ENCODE assay signal across 8 mouse cellular contexts in genomic region chr2:136485815-136486619, GRCm38 (mm10). TPM values are rescaled to one million over a fixed set of nuclear protein-coding genes. Genes with fewer than 3 reads are reported as not detected.
A peak's percentile ranks its signal among the peaks of the same experiment; 100 is the strongest.
DNase-seq lines count a peak whose midpoint lies in the region; ATAC-seq and TF ChIP-seq lines count a peak whose summit lies in the region.

No protein-coding gene starts in this region.

- peak; percentile 79 for TF ChIP-seq CTCF in intestine, postnatal 0 days (IDR thresholded peaks at IDR 0.05; ENCODE audit: low read depth)

- H3K36me3 ChIP-seq in intestine, postnatal 0 days (ENCODE audit: control insufficient read depth, insufficient read depth) = no peaks in the 10 kb centered on the region
- no peaks in the 10 kb centered on the region for H3K36me3 ChIP-seq in midbrain, embryonic 11.5 days (ENCODE audit: control insufficient read depth, insufficient read depth, low read length)
- H3K36me3 ChIP-seq in stomach, embryonic 14.5 days (ENCODE audit: control insufficient read depth, insufficient read depth, low read length) = no peaks in the 10 kb centered on the region

- no peak overlapping the region for H3K27ac ChIP-seq in intestine, postnatal 0 days (ENCODE audit: low read depth, low read length)
- no peak overlapping the region for H3K27ac ChIP-seq in midbrain, embryonic 11.5 days (ENCODE audit: low read depth, low read length)
- H3K27ac ChIP-seq in stomach, embryonic 14.5 days (ENCODE audit: low read length) = peak overlapping the region; percentile 52; the same call in 1 of the 2 replicates

- H3K4me1 ChIP-seq in intestine, postnatal 0 days (replicated peaks; ENCODE audit: control insufficient read depth, insufficient read depth, low read length) = no peaks in the 10 kb centered on the region
- H3K4me1 ChIP-seq in midbrain, embryonic 11.5 days (ENCODE audit: control insufficient read depth, insufficient read depth, low read length) = no peaks in the 10 kb centered on the region; the same call in 1 of the 2 replicates
- H3K4me1 ChIP-seq in stomach, embryonic 14.5 days (ENCODE audit: control insufficient read depth, insufficient read depth, low read length) = 0 out of 2 replicates have a peak, but pooled peaks cover 3% of the 10 kb centered on the region

- ATAC-seq in intestine, postnatal 0 days = peak; percentile 75
- peak; percentile 92 for ATAC-seq in midbrain, embryonic 11.5 days (ENCODE audit: low FRiP score)
- peak; percentile 85 for ATAC-seq in stomach, embryonic 14.5 days (ENCODE audit: insufficient number of reproducible peaks, insufficient read depth, low FRiP score, low read depth)

- no peak overlapping the region for H3K9ac ChIP-seq in intestine, postnatal 0 days (ENCODE audit: low read depth, low read length)
- H3K9ac ChIP-seq in midbrain, embryonic 11.5 days (ENCODE audit: low read length) = 0 out of 2 replicates have a peak overlapping the region, but pooled peaks have one; percentile 24
- H3K9ac ChIP-seq in stomach, embryonic 14.5 days (replicated peaks; ENCODE audit: low read depth, low read length) = no peak overlapping the region

- peak; percentile 15 to 22 for DNase-seq in urinary bladder, adult 18-20 months (ENCODE audit: low spot score in 2 of 2)
- DNase-seq in urinary bladder, adult 2 months (ENCODE audit: low spot score) = no peak
- DNase-seq in embryo, embryonic 10 days (ENCODE audit: low spot score) = peak; percentile 86
- peak; percentile 24 for DNase-seq in gonadal fat pad, adult 2 months (ENCODE audit: low read depth)
- DNase-seq in left cerebral cortex, postnatal 36 days (ENCODE audit: low spot score in 2 of 2) = peak; percentile 31 to 46
- peak; percentile 98 for DNase-seq in midbrain, embryonic 11.5 days (ENCODE audit: low spot score, missing footprints)

- intact Hi-C loops in left cerebral cortex, postnatal 36 days (cut with DNase I) = loop anchor here (2.0 to 10.0 kb wide), 5 partner anchors 111 to 1459 kb away; partner anchors contain the start of gene Snap25

- peak overlapping the region; percentile 33 for H3K4me2 ChIP-seq in intestine, postnatal 0 days (replicated peaks; ENCODE audit: low read depth)
- no peak overlapping the region for H3K4me2 ChIP-seq in midbrain, embryonic 11.5 days
- no peak overlapping the region; the same call in 1 of the 2 replicates for H3K4me2 ChIP-seq in stomach, embryonic 14.5 days (replicated peaks; ENCODE audit: low read depth, low read length)

- WGBS in intestine, postnatal 0 days = 10% methylated on average over 6 of the region's 6 CpGs
- 17% methylated on average over 6 of the region's 6 CpGs for WGBS in midbrain, embryonic 11.5 days
- WGBS in stomach, embryonic 14.5 days = 16% methylated on average over 6 of the region's 6 CpGs

- no peaks in the 10 kb centered on the region for H3K27me3 ChIP-seq in intestine, postnatal 0 days (replicated peaks; ENCODE audit: control insufficient read depth, insufficient read depth, low read length)
- no peaks in the 10 kb centered on the region for H3K27me3 ChIP-seq in midbrain, embryonic 11.5 days (ENCODE audit: control insufficient read depth, insufficient read depth, low read length)
- no peaks in the 10 kb centered on the region for H3K27me3 ChIP-seq in stomach, embryonic 14.5 days (ENCODE audit: control insufficient read depth, insufficient read depth, low read length)

- no peaks in the 10 kb centered on the region for H3K9me3 ChIP-seq in intestine, postnatal 0 days (ENCODE audit: control insufficient read depth)
- no peaks in the 10 kb centered on the region for H3K9me3 ChIP-seq in midbrain, embryonic 11.5 days (ENCODE audit: control insufficient read depth, low read length)
- no peaks in the 10 kb centered on the region for H3K9me3 ChIP-seq in stomach, embryonic 14.5 days (ENCODE audit: control insufficient read depth, low read depth, low read length)

- H3K4me3 ChIP-seq in intestine, postnatal 0 days (ENCODE audit: low read depth, low read length) = no peak overlapping the region
- no peak overlapping the region for H3K4me3 ChIP-seq in midbrain, embryonic 11.5 days (ENCODE audit: low read depth, low read length)
- H3K4me3 ChIP-seq in stomach, embryonic 14.5 days (ENCODE audit: low read depth, low read length) = no peak overlapping the region

RNA-seq across cellular contexts. Expression of gene Ankef1, which starts 15.7 kb away (rescaled TPM):
- 0.97 and 1.8 TPM in 2 replicates for polyA plus RNA-seq in urinary bladder, adult 2 months (2012; rRNA removed)
- polyA plus RNA-seq in gonadal fat pad, adult 2 months (2012; rRNA removed) = 19.5 and 28.4 TPM in 2 replicates
- 0.07 TPM in 1 of 2 replicates, not detected in the other for polyA plus RNA-seq in intestine, postnatal 0 days (2015; fragmentation: Nextera tagmentation; extraction: Ambion mirVana)
- total RNA-seq in left cerebral cortex, postnatal 36 days (2021) = 1 to 10 TPM; 1.3 to 1.7 TPM
- 0.52 and 0.63 TPM in 2 replicates for polyA plus RNA-seq in midbrain, embryonic 11.5 days (2014; fragmentation: Nextera tagmentation; extraction: Ambion mirVana)
- polyA plus RNA-seq in stomach, embryonic 14.5 days (2014; fragmentation: Nextera tagmentation; extraction: Ambion mirVana) = 0.62 and 0.63 TPM in 2 replicates
